Mouse (Mus musculus): Measurements from ENCODE around the gene Mrps10. TPM values are rescaled to one million over a fixed set of nuclear protein-coding genes. Genes with fewer than 3 reads are reported as not detected.

Gene Mrps10
- polyA plus RNA-seq, 1 experiment from 2014 or later = 77.3 TPM

GRCm38 (mm10) chr17:47427316-47427715 is 58.6 kb downstream of the Mrps10 start:
- 78% methylated on average over 6 of the region's 6 CpGs for WGBS
- Histone ChIP-seq H3K4me1 (peaks cover 18% of the 10 kb centered on the region), H3K36me3 (replicated peaks) (no peaks in the 10 kb centered on the region)

DNA sequence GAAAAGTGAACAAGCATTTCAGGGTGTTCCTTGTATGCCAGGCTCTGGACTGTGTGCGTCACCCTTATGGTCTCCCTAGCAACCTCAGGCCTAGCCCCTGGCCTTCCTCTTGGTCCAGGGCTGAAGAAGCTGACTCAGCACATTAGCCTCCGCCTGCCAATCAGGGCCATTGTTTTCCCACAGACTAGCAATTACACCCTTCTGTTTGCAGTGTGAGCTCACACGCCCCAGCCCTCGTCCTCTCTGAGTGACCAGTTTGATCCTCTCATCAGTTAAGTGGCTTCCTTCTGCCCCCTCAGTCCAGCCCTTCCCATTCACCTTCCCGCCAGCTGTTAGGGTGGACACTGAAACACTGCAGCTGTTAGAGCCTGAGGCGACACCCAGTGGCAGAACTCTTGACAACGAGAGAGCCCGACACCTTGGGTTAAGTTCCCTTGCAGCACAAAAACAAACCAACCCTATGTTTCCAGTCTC is 60.2 kb downstream of the Mrps10 start:
- Histone ChIP-seq H3K27me3 (ENCODE audit: poor library complexity, severe bottlenecking) (peaks cover 20% of the 10 kb centered on the region), H3K27ac (no peak overlapping the region; the same call in 1 of the 2 replicates), H3K9me3 (no peaks in the 10 kb centered on the region), H3K4me3 (0 out of 2 replicates have a peak overlapping the region, but pooled peaks have one; percentile 5), H3K4me1 (peaks cover 18% of the 10 kb centered on the region), H3K36me3 (replicated peaks) (no peaks in the 10 kb centered on the region)
- 7% methylated on average over 8 of the region's 8 CpGs for WGBS
- peak; percentile 63 for DNase-seq (ENCODE audit: extremely low spot score, low spot score)

More at GRCm38 (mm10) chr17:47427316-47427715, 58.6 kb downstream of the Mrps10 start:
- H3K27me3 ChIP-seq (ENCODE audit: poor library complexity, severe bottlenecking) = peaks cover 20% of the 10 kb centered on the region
- no peak overlapping the region for H3K27ac ChIP-seq
- H3K9me3 ChIP-seq = no peaks in the 10 kb centered on the region
- H3K4me3 ChIP-seq = no peak overlapping the region
- no peak for DNase-seq (ENCODE audit: extremely low spot score, low spot score)

GRCm38 (mm10) chr17:47430815-47431214 is 62.1 kb downstream of the Mrps10 start:
- WGBS = 73% methylated on average over 5 of the region's 5 CpGs

More at GRCm38 (mm10) chr17:47430815-47431214, 62.1 kb downstream of the Mrps10 start:
- peaks cover 30% of the 10 kb centered on the region for H3K27me3 ChIP-seq (ENCODE audit: poor library complexity, severe bottlenecking)
- no peaks in the 10 kb centered on the region for H3K36me3 ChIP-seq (replicated peaks)
- no peak overlapping the region for H3K4me3 ChIP-seq
- H3K4me1 ChIP-seq = peaks cover 18% of the 10 kb centered on the region
- no peak for DNase-seq (ENCODE audit: extremely low spot score, low spot score)
- no peak overlapping the region for H3K27ac ChIP-seq
- no peaks in the 10 kb centered on the region for H3K9me3 ChIP-seq

Other genes with a start within 250 kb of the Mrps10 start
- gene Guca1b, start 16.5 kb downstream of the Mrps10 start, polyA plus RNA-seq (2016; fragmentation: Nextera tagmentation; extraction: Ambion mirVana) = 1.3 and 1.5 TPM in 2 replicates
- gene Guca1a, start 31.7 kb downstream of the Mrps10 start, polyA plus RNA-seq (2016; fragmentation: Nextera tagmentation; extraction: Ambion mirVana) = 0.99 and 1.7 TPM in 2 replicates
- 0.22 and 0.37 TPM in 2 replicates for gene AI661453, start 67.7 kb downstream of the Mrps10 start, polyA plus RNA-seq (2016; fragmentation: Nextera tagmentation; extraction: Ambion mirVana)
- 0.27 TPM in 1 of 2 replicates, not detected in the other for gene 1700001C19Rik, start 68.5 kb downstream of the Mrps10 start, polyA plus RNA-seq (2016; fragmentation: Nextera tagmentation; extraction: Ambion mirVana)
- 32.5 and 33.3 TPM in 2 replicates for gene Taf8, start 133.4 kb downstream of the Mrps10 start, polyA plus RNA-seq (2016; fragmentation: Nextera tagmentation; extraction: Ambion mirVana)
- 296 and 313 TPM in 2 replicates for gene Ccnd3, start 136.2 kb downstream of the Mrps10 start, polyA plus RNA-seq (2016; fragmentation: Nextera tagmentation; extraction: Ambion mirVana)
- gene Bysl, start 242.6 kb downstream of the Mrps10 start, polyA plus RNA-seq (2016; fragmentation: Nextera tagmentation; extraction: Ambion mirVana) = 43.2 and 45.4 TPM in 2 replicates
- 43.4 and 47.5 TPM in 2 replicates for gene Med20, start 242.7 kb downstream of the Mrps10 start, polyA plus RNA-seq (2016; fragmentation: Nextera tagmentation; extraction: Ambion mirVana)
- gene Gm20517, start 242.7 kb downstream of the Mrps10 start, polyA plus RNA-seq (2016; fragmentation: Nextera tagmentation; extraction: Ambion mirVana) = 1.5 and 1.9 TPM in 2 replicates